Mouse (Mus musculus) neural tube, embryonic 10.5 days (tissue): Measurements from ENCODE around the gene Slc25a17.

Source experiments
- DNase-seq: peaks from one replicate; pipeline ENCODE4 v3.0.0-alpha.2; 2017; ENCODE audit warnings: low spot score; ENCODE audit errors: extremely low spot score

The Slc25a17 gene

GRCm38 (mm10) chr15:81302151-81302808 lies 58.3 kb downstream of the Slc25a17 start:
- no peak for DNase-seq

- no peak for DNase-seq
These were observed 59.2 kb downstream of the Slc25a17 start for GRCm38 (mm10) chr15:81301193-81302070.

- no peak for DNase-seq
These were observed 60.0 kb downstream of the Slc25a17 start for GRCm38 (mm10) chr15:81300520-81301069.

- DNase-seq: no peak
These were observed 61.1 kb downstream of the Slc25a17 start for GRCm38 (mm10) chr15:81299549-81299948.

- no peak for DNase-seq
These were observed 62.4 kb downstream of the Slc25a17 start for GRCm38 (mm10) chr15:81298213-81298612.

- DNase-seq: no peak
These were observed 63.1 kb downstream of the Slc25a17 start for GRCm38 (mm10) chr15:81297543-81297942.

- DNase-seq: no peak
These were observed 65.7 kb downstream of the Slc25a17 start for GRCm38 (mm10) chr15:81294897-81295296.

- DNase-seq: no peak
These were observed 66.2 kb downstream of the Slc25a17 start for GRCm38 (mm10) chr15:81294386-81294785.

- DNase-seq: no peak
These were observed 69.9 kb downstream of the Slc25a17 start for GRCm38 (mm10) chr15:81290747-81291146.

- no peak for DNase-seq
These were observed 70.4 kb downstream of the Slc25a17 start for GRCm38 (mm10) chr15:81290230-81290629.

GRCm38 (mm10) chr15:81284121-81284734 lies 76.4 kb downstream of the Slc25a17 start:
- no peak for DNase-seq

GRCm38 (mm10) chr15:81278699-81279098 lies 81.9 kb downstream of the Slc25a17 start:
- DNase-seq: no peak

- DNase-seq: peak; percentile 40
These were observed 82.7 kb downstream of the Slc25a17 start for GRCm38 (mm10) chr15:81277928-81278327.

- DNase-seq: no peak
These were observed 87.3 kb downstream of the Slc25a17 start for GRCm38 (mm10) chr15:81273361-81273760.

GRCm38 (mm10) chr15:81272305-81273053 lies 88.1 kb downstream of the Slc25a17 start:
- no peak for DNase-seq
